Mouse (Mus musculus): ENCODE measurements around the gene Arntl.

GRCm38 (mm10) chr7:113297813-113298212, 90.5 kb downstream of the Arntl start:
- no peak for TF ChIP-seq POLR2A (IDR thresholded peaks at IDR 0.05; ENCODE audit: borderline replicate concordance, low read depth, low read length)
- no peak for TF ChIP-seq CTCF (IDR thresholded peaks at IDR 0.05; ENCODE audit: low read depth, low read length)
